Mouse (Mus musculus) gastrocnemius, postnatal 25 days (tissue): ENCODE measurements around the gene Gm11214. TPM values are rescaled to one million over a fixed set of nuclear protein-coding genes. Genes with fewer than 3 reads are reported as not detected.

Source experiments
- DNase-seq: peaks from one replicate; pipeline ENCODE4 v3.0.0; 2022
- long read RNA-seq, 2 experiments: library from polyadenylated mRNA; stranded (forward); transcript quantifications; one replicate each; pipeline ENCODE4 v2.0.0; 2021
- total RNA-seq, 2 experiments: library from RNA; stranded (reverse); gene quantifications; 1 replicate in 1 of 2; 2 replicates in 1 of 2; pipeline ENCODE4 v1.2.3; 2021

The Gm11214 gene
- total RNA-seq: not detected
- long read RNA-seq, experiment 1: 0 reads
- long read RNA-seq, experiment 2: 0 reads

DNA sequence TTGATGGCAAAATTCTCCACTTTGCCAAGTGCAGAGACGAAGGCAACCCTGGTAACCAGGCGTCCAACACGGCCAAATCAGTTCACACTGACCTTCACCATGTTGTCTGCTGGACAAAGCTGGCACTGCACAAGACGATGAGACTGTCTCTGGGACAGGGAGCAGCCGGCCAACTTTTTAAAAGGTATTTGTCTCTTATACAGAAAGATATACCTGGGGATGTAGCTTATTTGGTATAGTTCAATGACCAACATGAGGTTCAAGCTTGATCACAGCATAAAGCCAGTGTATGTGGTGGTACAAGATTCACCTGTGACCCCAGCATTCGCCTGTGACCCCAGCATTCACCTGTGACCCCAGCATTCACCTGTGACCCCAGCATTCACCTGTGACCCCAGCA is at the start of gene Gm11214:
Gm11214 (minus strand) TSS at position 101 of the 400 bp plus-strand sequence.
- DNase-seq: no peak

DNA sequence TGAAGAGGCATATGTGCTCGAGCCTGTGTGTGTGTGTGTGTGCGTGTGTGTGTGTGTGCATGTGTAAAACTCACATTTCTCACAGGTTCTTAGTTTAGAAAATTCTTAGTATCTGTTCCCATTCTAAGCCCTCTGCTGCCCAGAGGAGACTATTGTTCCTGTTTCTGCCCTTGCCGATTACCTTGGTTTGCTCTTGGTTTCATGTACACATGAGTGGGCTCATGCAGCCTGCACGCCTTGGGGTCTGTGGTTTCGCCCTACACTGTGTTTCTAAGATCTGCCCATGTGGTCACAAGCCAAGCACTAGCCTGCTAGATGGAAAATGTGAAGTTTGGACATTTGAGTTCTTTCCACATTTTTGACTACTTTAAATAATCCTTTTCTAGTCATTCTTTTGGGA is 48.7 kb upstream of the Gm11214 start:
- no peak for DNase-seq

DNA sequence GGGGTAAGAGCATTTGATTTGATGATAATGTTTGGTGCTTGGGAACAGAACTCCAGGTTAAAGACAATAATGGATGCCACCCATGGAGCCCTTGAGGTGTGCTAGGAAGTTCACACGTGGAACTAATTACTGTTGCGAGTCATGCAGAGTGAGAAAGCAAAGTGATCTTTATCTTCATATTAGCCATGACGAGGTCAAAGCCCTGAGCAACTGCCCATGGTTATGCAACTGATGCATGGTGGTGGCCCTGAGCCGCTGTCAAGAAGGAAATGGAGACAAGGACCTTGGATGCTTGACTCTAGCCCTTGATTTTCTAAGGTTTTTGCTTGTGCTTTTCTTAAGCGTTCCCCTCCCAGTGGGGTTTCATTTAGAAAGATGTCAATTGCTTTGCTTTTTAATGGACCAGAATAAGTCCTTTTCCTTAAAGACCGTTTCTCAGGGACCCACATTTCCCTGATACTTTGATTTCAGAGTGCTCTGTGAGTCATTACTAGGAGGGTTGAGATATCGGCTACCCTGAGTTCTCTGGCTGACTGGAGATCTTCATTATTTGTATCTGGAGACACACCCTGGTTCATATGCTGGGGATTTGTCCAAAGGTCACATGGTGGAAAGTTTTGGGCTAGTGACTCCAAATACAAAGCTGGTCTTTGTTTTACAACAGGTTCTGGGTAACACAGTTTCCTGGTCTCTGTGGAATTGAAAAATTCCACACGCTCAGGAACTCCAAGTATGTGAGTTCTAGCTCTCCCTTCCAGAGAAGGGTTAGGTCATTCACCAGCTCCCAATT is 47.4 kb upstream of the Gm11214 start:
- DNase-seq: no peak

DNA sequence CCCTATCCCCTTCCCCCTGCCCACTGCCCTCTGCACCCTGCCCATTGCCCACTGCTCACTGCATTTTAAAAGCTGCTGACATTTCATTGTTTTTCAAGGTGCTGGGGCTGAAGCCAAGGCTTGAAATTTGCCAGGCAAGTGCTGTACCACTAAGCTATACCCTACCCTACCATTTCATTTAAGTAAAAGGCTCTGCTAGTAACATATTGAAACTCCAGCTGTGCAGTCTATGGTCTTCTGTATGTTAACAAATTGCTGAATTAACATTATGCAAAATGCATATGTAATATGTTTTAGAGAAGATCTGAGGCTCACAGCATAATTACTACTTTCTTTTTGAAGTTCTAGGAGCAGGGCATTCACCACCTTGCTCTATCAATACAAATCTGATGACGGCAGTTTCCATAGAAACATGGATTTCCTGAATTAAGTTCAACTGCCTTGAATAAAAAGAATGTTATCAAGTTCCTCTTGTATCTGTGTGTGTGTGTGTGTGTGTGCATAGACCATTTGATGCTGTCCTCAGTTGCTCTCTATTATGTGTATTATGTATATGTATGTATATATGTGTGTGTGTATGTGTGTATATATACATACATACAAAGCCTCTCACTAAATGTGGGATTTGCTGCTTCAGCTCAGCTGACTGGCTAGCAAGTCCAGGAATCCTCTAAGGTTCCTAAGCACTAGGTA is 43.2 kb upstream of the Gm11214 start:
- DNase-seq: no peak

DNA sequence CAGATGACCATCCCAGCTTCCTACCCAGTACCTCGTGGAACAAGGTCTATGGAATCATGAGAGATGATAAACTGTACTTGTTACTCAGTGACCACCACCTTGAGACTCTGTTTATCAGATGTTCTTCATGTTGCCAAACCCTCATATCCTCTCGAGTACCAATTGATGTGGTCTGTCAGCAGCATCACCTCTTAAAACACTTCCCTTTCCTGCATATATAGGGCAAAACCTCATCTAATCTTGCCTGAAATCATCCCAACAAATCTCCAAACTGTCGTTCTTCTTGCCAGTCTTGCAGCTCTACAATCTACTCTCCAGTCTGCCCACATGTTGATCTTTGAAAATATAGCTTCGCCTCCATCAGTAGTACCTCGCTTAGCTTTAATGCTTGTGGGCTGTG is 41.1 kb upstream of the Gm11214 start:
- DNase-seq: no peak

DNA sequence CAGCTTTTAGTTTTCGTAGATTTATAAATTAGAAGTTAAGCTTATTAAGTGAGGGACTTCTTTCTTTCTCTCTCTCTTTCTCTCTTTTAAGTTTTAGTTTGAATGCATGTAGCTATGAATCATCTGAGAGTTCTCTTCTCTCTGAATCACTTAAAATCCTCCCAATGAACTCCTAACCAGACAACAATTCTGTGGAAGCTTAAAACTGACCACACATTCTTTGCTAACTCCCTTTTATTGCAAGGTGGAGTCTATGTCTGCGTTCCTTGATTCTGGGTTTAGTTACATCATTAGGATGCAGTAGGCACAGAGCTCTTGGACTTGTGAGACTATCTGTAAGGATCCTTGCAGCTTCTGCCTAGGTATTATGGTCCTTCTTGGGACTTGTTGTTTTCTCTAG is 40.5 kb upstream of the Gm11214 start:
- DNase-seq: no peak

DNA sequence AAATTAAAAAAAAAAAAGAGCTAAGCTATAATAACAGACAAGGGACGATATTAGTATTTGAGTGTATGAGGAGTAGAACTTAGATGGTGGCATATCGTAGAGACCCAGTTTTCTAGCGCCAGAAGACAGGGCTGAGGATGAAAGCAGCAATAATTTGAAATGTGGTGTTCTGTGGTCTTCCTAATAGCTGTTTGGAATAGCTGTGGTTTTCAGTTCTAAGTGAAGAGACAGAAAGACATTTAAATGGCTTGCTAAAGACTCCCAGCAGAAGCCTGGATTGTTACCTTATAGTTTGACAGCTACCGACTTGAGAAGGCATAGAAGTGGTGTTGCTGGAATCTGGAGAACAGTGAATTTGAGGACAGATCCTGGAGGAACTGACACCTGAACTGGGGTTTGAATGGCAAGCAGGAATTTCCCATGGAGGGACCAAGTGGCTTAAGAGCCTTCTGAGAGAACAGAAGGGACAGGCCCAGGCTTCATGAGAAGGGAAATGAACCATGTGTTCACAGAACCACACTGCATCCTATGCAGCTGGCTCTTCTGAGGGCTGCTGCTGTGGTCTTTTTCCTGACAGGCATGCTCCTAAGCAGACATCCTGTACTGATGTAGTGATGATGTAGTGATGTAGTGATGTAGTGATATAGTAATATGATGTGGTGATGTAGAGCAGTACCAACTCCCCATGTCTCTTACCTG is 39.0 kb upstream of the Gm11214 start:
- DNase-seq: no peak

DNA sequence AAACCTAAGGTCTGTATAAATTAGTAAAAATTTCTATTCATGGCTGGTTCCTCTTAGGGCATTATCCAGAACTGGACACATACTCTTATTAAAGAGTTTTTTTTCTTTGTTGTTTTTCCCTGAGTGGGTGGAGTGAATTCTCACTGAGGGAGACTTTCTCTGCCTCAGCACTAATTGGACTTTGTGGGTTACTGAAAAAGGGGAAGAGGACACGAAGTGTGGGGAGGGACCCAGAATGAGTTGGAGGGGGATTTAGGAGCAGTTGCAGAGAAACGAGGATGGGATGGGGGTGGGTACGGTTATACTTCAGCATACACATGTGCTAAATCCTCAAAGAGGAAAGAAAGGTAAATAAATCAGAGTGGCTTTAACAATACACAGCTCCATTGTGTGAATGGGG is 36.6 kb upstream of the Gm11214 start:
- no peak for DNase-seq

DNA sequence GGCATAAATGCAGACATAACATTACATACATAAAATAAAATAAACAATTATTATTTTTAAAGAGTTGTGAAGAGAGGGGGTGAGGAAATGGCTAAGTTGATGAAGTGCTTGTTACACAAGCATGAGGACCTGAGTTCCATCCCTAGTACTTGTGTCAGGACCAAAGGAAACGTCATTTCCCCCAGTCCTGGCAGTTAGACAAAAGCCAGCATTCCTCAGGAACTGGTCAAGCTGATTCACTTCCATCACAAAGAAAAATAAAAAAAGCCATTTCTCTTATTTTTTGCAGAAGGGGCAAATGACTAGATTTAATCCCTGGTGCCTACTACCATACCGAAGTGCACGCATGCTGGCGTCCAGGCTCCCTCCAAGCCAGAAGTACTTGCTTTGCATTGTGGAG is 33.7 kb upstream of the Gm11214 start:
- no peak for DNase-seq

DNA sequence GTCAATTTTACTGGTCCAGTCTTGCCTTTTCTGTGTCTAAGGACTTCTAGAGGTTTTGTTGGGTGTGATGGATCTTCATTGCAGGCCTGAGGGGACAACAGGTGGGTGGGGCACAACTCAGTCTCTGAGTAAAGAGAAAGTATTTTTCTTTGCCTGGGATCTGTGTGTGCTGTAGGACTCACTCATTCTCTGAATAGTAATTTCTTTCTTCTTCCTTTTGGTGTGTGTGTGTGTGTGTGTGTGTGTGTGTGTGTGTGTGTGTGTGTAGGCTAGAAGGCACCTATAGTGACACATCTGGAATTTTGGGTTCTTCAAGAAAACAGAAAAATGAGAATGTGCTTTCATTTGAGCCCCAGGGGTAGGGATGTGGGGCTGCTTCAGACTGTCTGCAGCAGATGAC is 29.2 kb upstream of the Gm11214 start:
- no peak for DNase-seq

DNA sequence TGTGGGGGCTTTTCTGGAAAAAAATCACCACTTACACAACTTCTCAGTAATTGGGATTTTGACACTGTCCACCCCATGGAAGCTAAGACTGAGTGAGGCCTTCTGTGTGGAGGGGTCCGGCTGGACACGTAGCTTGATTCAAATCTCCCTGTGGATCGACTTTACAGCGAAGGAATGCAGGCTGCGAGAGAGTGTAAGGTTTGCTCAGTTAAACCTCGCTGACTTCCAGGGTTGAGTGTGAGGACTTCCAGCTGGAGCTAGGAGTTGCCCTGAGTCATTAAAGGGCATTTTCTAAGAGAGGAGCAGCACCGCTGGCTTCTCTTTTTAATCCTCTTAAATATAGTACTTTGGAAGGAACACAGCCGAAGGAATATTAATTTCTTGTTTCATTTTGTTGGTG is 24.2 kb upstream of the Gm11214 start:
- DNase-seq: no peak

DNA sequence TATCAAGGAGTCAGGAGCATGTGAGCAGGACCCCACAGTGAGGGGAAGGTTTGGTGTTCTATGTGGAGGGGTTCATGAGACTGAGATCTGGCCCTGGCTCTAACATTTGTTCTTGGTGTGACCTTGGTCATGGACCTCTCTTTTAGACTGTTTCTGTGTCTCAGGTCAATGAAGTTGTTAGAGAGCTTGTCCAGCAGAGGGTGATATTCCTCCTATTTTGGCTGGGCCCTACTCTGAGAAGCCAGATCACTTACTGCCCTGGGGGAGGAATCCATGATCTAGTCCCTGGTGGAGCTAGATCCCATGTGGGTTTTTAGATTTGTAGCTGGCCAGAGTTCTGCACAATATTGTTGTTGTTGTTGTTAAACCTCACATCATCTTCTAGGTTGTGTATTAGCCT is 23.0 kb upstream of the Gm11214 start:
- DNase-seq: no peak

DNA sequence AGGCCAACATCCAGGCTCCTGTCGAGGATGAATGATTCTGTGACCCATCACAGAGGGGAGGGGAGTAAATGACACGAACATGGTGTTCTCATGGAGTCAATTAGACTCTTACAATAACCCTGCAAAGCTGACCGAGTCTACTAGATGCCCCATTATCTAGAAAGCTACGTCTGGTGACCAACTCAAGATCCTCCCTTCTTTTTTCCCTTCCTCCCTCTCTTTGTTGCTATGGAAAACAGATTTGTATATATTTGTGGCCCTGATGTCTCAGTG is 22.0 kb upstream of the Gm11214 start:
- no peak for DNase-seq

DNA sequence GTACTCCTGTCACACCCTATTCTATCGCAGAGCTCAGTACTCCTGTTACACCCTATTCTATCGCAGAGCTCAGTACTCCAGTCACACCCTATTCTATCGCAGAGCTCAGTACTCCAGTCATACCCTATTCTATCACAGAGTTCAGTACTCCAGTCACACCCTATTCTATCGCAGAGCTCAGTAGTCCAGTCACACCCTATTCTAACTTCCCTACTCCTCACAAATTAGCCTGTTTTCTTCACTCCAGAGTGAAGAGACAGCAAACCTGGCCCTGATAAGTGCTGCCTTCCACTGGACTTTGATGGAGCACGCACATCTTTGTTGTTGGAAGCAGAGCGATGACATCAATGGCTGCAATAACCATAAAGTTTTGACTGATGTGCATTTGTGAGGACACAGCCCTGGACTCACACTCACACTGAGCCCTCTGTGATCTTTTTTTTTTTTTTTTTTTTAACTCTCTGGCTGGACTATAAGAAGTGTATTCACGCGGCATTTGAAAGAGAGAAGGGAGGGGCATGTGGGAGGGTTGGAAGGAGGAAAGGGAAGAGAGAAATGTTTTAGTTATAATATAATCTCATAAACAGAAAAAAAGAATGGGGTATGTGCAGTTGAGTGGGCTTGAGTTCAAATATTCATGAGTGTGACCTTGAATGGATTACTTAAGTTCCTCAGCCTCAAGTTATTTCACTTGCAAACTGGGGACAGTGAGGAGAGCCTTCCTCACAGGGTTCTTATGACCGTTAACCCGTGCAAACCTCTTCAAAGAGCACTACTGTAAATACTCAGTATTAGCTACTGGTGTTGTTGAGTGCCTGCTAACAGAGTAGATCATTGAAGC is 21.5 kb upstream of the Gm11214 start:
- DNase-seq: no peak

DNA sequence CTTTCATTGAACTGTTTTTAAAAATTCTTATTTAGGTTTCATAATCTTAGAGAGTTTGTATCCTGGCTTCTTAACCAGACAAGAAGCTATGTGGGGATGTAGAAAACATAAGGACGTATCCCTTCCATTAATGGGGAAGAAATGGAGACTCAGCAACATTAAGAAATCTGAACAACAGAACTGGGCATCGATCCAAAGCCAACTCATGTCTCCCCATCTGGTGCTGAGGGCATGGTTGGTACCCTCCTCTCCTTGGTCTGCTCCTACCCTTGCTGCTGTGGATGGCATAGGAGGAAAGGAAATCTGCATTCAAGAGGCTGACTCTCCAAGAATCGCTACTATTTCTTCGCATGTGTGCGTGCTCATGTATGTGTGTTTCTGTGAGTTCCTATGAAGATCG is 20.5 kb upstream of the Gm11214 start:
- DNase-seq: no peak

DNA sequence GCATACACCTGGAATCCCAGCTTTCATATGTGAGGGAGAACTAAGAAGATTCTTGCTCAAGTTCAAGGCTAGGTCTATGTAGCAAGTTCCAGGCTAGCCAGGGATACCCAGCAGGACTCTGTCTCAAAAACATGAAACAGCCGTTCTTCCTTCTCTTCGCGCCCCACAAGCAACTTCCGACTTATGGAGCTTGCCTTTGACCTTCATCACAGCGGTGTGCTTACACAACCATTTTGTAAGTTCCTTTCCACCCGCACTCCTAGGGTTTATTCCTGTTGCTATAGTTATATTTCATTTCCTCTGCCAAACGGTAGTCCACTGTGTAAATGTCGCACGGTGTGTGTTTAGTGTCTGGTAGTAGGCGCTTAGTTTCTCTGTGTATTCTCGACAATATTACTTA is 19.9 kb upstream of the Gm11214 start:
- no peak for DNase-seq

DNA sequence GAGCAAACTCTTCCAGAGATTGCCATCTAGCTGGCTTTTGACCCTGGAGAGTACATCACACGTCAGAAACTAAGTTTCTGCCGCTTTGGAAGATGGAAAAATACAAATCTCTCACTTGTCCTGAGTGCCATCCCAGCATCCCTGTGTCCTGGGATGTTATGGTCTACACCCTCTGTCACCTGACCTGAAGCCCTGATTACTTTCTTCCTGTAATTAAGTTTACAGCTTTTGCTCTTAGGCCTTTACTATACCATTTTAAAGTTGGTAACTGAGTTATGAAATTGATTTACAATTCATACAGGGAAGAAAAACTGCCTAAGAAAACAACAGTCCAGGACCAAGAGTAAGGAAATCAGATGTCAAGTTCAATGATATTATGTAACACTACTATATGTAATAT is 19.3 kb upstream of the Gm11214 start:
- DNase-seq: no peak

DNA sequence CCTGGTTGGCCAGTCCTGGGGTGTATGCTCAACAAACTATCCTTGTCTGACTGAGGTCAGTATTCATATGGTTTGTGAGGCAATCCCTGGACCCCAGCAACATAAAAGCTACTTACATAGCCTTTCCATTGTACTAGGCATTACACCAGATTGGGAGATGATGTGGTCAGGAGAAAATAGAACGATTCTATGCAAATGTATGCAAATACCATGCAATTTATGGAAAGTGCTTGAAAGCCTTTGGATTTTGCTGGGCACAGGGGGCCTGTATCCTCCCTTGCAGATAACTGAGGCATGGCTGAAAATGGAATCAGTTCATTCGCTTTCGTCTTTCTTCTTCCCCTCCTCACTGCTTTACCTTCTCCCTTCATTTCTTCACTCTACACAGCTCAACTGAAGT is 18.4 kb upstream of the Gm11214 start:
- no peak for DNase-seq

DNA sequence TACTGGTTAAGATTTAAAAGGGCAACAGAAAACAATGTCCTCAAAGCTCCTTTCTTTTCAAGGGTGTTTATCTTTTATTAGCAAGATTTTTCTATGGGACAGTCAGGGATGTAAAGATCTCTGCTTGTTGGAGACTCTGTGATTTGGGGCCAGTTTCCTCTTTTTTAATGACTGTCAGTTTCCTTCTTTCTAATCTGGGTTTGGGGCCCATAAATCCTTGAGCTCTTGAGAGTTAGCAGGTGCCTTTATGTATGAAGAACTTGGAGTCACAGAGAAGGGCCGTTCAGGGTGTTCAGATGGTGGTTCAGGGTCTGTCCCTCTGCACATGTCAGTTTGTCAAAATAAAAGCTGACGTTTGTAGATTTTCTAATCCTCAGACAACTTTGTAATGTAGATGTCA is 11.9 kb upstream of the Gm11214 start:
- no peak for DNase-seq

DNA sequence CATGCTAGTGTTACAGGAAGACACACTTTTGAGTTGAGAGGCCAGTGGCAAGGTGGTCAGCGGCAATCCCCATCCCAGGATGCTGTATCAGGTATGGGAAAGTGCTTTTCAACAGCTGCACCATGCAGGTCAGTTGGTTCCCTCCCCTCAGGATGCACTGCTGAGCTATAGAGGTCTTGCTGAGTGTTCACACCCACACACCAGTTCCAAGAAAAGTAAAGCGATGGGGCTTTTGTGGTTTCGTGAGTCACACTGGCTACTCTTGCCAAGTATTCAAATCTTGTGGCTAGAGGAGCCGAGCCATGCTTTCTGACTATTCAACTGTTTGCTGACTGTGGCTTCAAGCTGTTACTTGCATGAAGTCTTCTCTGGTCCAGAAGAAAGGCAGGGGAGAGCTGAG is 5.1 kb upstream of the Gm11214 start:
- DNase-seq: no peak

DNA sequence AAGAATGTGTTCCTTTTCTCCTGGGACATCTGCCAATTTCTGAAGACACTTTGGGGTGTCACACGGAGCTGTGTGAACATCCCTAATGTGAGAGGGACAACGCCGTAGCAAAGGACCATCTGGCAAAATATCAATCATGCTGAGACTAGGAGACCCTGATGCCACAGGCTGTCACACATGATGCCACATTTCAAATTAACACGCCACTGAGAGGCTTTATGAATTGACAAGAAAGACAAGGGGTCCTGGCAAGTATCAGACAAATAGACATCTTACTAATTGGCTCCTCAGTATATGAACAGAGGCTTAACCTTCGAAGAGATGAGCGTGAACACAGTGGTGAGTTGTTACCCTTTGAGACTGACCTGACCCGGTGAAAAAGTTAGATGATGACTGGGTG is 2.6 kb upstream of the Gm11214 start:
- no peak for DNase-seq

DNA sequence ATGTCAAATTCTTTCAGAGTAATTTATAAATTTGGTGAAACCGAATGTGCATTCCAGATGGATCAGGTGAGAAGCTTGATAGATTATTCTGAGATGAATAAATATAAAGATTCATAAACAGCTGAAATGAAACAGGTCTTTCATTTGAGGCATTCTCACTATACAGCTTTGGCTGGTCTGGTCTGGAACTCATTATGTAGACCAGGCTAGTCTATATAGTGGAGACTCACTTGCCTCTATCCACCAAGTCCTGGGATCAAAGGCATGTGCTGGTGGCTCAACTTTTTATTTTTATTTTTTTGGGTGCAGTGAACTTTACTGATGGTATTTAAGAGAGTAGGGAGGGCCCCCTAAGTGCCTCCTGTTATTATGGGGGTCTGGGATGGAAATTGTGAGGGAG is 1.3 kb downstream of the Gm11214 start:
- no peak for DNase-seq

DNA sequence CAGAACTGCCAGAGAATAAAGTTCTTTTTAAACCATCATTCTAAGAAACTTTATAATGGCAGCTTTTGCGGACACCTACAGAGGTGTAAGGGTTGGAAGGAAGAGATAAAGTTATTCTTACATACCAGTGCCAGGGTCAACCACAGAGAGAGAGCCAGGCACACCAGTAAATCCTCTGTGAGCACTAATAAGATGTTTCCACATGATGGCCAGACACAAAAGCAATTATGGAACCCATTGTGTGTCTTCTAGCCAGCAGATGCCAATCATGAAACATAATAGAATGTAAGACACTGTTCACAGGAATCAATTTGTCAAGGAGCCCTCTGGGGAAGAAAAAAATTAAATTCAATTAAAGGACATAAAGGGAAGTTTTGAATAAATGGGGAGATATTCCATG is 1.8 kb downstream of the Gm11214 start:
- DNase-seq: no peak
